Mouse (Mus musculus) MN1 (cell line): ENCODE results near the gene Gm5624.
"Not testable (repeated sequence)": the region's sequence is repeated elsewhere in the genome, so short reads cannot be mapped to it uniquely, and the experiment has no call there.

ENCODE experiments used
- DNase-seq: peaks from one replicate; pipeline ENCODE4 v3.0.0-alpha.2; 2016; ENCODE audit warnings: low spot score

The Gm5624 gene

DNA sequence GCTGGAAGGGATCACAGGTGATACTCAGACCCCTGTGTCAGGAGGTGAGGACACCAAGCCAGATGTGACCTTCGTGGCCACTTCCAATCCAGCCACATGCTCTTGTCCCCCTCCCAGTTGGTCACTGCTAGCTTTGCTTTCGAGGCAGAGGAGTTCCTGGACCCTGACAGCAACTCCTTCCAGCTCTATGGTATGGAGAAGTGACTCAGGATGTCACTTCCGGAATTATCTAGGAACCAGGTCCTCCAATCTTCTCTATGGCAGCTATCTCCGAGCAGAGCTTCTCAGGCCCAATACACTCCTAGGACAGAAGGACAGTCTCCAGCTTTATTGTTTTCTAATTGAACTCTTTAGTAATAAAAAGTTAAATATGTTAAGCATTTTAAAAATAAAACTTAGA, at the start of gene Gm5624:
Gm5624 (minus strand) TSS at position 202 of the 400 bp plus-strand sequence.
- peak; percentile 5 for DNase-seq

GRCm38 (mm10) chr14:44591765-44592164, 36.0 kb downstream of the Gm5624 start:
- DNase-seq: not testable (repeated sequence)

DNA sequence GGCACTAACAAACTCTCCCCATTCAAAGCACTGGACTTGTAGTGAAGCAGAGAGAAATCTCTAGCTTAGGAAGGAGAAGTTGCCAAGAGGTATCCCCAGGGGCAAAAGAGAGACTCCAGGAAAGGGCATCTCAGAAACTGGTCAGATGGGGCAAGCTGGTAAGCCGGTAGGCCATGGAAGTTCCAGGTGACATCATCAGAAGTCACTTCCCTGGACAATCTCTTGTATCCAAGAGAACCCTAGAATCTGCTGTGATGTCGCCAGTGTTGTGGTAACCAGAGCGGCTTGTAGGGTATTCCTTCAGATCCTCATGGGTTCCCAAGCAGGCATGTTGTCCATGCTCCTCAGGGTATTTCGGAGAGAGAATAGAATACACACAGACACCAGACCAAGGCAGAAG, 44.9 kb downstream of the Gm5624 start, which contains the start of gene Gm8247:
Gm8247 (plus strand) TSS at position 301 of the 400 bp plus-strand sequence.
- DNase-seq: not testable (repeated sequence)

GRCm38 (mm10) chr14:44547961-44548360, 79.8 kb downstream of the Gm5624 start:
- not testable (repeated sequence) for DNase-seq

DNA sequence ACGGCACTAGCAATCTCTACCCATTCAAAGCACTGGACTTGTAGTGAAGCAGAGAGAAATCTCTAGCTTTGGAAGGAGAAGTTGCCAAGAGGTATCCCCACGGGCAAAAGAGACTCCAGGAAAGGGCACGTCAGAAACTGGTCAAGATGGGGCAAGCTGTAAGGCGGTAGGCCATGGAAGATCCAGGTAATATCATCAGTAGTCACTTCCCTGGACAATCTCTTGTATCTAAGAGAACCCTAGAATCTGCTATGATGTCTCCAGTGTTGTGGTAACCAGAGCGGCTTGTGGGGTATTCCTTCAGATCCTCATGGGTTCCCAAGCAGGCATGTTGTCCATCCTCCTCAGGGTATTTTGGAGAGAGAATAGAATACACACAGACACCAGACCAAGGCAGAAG, 109.8 kb downstream of the Gm5624 start, which contains the start of gene Gm17093:
Gm17093 (plus strand) TSS at position 301 of the 400 bp plus-strand sequence.
- not testable (repeated sequence) for DNase-seq
